Mouse (Mus musculus): ENCODE results near the gene Prr12.
"Not testable (repeated sequence)": the region's sequence is repeated elsewhere in the genome, so short reads cannot be mapped to it uniquely, and the experiment has no call there.

Prr12 gene

DNA sequence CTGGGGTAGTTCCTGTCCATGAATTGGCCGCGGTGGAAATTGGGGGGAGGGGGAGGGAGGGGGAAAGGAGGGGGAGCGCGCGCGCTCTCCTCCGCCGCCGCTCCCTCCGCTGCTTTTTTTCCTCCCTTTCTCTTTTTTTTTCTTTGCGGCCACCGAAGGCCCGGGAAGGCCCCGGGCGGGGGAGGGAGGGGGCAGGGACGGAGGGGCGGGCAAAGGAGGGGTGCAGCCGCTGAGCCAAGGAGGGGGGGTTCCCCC, at the start of gene Prr12:
TSS of gene Prr12 (minus strand) at position 20 of the 255 bp plus-strand sequence.
- DNase-seq: no peak

DNA sequence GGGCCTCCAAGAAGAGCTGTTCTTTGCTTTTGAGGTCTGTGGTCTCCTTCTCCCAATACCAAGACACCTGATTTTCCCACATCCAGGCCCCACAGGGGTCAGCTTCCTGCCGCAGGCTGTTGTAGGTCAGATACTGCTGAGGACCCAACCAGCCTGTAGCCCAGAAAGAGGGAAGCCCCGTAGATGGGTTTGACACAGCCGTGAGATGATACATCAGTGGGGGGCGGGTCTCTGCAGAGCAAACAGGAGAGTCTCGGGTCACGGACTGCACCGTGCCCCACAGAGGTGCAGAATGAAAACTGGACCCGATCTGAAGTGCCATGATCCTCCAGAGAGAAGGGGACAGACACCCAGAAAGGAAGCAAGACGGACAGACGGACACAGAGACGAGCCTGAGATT, 49.8 kb upstream of the Prr12 start:
- DNase-seq: no peak

DNA sequence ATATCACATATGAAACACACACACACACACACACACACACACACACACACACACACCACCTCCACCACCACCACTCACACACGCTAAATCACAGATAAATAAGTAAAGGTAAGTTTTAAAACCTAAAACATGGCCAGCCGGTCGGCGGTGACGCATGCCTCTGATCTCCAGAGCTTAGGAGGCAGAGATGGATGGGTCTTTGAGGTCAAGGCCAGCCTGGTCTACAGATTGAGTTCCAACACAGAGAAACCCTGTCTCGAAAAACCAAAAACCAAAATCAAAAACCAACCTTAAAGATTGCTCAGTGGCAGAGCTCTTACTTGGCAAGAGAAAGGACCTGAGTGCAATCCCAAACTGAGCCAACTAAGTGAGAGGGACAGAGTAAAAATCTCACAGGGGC, 47.4 kb upstream of the Prr12 start:
- DNase-seq: no peak

DNA sequence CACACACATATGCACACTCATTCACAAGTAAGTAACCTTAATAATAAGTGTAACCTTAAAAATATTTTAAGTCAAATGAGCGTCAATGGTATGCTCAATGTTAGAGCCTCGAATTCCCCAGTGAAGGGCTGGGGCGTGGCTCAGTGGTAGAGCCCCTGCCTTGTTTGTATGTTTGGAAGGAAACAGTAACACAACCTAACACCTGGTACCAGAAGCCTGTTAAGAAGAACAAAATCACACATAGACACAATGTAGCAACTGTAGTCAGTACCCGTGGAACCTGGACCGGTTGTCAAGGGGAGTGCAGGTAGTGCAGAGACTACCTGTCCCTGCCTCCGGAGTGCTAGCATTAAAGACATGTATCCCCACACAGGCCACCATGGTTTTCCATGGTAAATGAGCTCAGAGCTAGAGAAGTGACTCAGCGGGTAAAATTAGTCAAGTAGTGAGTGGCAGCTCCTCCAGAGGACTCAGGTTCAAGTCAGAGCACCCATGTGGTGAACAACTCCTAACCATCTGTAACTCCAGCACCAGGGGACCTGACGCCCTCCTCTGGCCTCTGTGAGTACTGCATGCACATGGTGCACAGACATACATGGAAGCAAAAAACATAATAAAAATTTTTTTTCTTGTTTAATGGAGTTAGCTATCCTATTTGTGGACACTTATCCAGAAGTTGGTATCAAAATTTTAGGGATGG, 46.0 kb upstream of the Prr12 start:
- DNase-seq: no peak

DNA sequence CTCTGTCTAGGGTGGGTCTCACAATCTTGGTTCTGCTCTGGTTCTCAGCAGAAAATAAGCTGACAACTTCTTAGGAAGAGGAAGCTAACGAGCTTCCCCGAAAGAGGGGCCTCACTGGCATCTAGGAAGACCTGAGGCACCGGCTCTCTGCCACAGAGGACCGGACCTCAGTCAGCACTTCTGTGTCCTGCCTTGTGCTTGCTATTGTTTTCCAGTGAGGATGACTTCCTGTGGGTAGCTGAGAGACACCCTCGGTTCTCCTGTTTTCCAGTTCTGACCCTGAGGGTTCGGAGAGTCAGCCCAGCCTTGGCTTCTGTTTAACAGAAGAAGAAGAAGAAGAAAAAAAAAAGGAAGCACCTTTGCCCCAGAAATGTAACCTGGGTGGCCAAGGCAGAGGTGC, 44.8 kb upstream of the Prr12 start:
- DNase-seq: no peak

- not testable (repeated sequence) for DNase-seq
These were observed 43.3 kb upstream of the Prr12 start for GRCm38 (mm10) chr7:45095965-45096364.

GRCm38 (mm10) chr7:45095367-45095766, 42.7 kb upstream of the Prr12 start:
- DNase-seq: no peak

GRCm38 (mm10) chr7:45094121-45094520, 41.4 kb upstream of the Prr12 start:
- no peak for DNase-seq

- no peak for DNase-seq
These were observed 40.8 kb upstream of the Prr12 start for GRCm38 (mm10) chr7:45093516-45093905.

GRCm38 (mm10) chr7:45092828-45093515, 40.3 kb upstream of the Prr12 start:
- no peak for DNase-seq

DNA sequence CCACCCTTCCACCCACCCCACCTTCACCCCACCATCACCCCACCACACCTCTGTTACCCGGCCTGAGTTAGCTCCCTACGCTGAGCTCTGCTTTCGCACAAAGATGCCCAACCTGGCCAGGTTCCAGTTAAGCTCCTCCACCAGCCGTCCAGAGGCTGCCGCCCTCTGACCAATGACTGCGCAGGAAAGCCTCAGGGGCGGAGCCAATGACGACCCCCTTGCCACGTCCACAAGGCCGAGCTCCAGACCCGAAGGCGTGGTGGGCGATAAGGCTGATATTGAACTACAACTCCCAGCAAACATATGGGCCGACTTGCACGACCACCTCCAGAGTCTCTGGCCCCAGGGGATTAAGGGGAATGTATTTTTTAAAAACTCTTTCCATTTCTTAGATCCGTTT, 39.4 kb upstream of the Prr12 start, which contains the start of gene Rcn3:
TSS of gene Rcn3 (minus strand) at position 174 of the 400 bp plus-strand sequence.
- DNase-seq: peak; percentile 22 to 26

DNA sequence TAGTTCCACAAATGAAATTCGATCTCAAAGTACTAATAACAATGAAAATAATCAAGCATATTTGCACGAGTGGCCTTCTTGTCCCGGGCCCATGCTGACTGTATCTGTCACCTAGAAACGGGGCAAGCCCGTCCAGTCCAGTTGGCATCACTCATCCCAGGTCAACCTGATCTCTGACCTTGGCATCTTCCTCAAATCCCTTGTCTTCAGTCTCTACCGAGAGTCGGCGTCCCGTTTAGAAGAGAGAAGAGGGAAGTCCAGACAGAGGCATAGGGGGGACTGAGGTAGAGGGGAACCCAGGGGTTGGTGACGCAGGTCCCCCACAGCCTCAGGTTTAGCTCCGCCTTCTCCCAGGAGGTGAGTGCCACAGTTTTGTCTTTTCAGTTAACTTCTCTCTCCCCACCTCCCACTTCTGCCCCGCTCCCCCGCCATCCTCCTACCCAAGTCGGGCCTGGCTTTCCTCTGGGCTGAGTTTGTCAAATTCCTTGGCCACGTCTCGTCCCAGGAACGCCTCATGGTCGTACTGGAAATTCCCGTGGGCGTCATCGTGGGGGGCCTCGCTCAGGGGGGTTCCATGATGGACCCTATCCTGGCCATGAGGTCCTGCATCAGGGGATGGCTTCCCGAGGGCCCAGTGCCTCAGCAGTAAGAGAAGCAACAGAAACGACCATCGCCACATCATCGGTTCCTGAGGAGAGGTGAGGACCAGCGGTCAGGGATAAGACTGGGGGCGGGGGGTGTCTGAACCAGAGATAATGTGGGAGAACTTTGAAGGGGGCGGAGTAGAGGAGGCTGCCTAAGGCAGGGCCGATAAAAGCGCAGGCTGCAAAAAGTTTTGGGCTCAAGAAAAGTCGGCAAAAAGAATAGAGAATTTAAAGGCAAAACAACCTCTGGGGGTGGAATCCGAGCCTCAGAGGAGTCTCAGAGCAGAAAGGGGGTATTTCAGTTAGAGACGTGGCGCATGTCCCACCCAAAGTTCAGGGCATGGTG, 38.6 kb upstream of the Prr12 start:
- DNase-seq: no peak

GRCm38 (mm10) chr7:45090251-45090977, 37.7 kb upstream of the Prr12 start:
- no peak for DNase-seq

- DNase-seq: no peak
These were observed 35.9 kb upstream of the Prr12 start for GRCm38 (mm10) chr7:45088597-45088996.

DNA sequence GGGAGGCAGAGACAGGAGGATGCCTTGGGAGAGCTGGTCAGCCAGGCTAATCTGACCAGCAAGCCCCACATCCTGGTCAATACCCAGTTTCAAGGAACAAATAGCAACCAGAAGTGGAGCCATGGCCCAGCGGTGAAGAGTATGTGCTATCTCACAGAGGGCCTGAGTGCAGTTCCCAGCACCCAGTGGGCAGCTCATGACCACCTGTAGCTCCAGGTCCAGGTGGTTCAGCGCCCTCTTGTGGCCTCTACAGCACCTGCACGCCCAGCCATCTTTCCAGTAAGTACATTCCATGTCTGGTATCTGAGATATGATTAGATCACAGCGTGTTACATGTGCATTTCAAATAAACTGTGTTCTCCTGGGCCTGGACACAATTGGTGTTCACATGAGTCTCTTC, 33.4 kb upstream of the Prr12 start:
- no peak for DNase-seq

- no peak for DNase-seq
These were observed 30.7 kb upstream of the Prr12 start for GRCm38 (mm10) chr7:45083300-45083890.

DNA sequence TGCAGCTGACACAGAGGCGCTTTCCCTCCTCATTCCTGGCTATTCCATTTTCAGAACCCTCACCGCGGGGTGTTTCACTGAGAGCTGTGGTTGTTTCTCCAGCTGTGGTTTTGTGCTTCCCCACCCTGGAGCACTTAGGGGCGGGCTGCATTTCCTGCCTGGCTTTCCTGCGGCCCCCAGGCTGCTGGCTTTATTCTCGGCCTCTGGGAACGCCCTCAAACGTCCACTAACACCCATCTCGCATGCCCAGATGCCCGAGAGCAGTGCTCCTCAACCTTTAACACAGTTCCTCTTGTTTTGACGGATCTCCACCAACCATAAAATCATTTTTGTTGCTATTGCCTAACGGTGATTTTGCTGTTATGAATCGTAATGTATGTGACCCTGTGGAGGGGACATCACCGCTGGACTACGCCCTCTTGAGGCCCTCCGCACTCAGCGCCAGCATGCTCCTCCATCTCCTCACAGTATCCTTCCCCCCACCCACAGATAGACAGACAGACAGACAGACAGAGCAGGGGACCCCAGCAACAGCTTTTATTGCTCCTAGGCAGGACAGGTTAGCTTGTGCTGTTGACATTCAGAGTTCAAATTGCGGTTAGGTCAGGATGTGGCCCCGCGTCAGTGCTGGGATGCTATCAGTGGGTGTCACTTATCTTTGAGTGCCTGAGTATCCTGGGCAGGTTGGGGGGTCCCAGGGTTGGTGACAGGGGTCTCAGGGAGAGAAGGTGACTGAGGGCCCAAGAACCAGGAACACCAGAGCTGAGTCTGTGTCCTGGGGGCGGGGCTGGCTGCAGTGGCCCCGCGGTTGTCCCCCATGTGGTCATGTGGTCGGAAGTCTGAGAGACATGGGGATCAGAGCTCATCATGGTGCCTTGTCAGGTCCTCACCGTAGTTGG, 30.0 kb upstream of the Prr12 start:
- no peak for DNase-seq

GRCm38 (mm10) chr7:45081016-45081415, 28.3 kb upstream of the Prr12 start:
- no peak for DNase-seq

DNA sequence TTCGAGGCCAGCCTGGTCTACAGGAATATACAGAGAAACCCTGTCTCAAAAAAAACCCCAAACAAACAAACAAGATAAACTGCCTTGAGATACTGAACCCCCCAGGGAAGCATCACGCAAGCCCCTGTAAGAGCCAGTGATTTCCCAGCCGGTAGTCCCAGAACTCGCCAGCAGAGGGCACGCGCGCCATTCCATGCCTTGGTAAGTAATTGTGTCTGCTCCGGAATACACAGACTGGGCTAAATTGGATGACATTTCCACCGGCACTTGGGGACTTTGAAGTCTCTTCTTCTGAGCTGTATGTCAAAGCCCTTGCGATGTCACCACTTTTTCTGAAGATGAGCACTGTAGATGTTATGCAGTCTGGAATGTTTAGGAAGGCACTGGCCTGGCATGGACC, 27.2 kb upstream of the Prr12 start:
- DNase-seq: peak; percentile 88 to 93

GRCm38 (mm10) chr7:45078513-45078912, 25.8 kb upstream of the Prr12 start:
- DNase-seq: peak; percentile 71 to 74

DNA sequence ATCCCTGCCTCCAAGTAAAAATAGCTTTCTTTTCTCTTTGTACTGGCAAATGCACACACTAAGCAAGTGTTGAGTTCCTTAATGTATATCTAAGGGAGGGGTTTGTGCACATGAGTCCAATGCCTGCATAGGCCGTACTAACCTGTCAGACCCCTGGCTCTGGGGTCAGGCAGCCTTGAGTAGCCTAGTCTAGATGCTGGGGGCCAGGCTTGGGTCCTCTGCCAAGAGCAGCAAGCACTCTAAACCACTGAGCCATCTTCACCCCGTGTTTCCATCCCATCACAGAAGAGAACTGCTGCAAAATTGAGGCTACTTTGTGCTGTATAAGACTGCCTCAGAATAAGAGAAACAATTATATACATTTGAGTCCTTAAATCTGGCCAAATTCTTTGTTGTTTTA, 25.1 kb upstream of the Prr12 start:
- no peak for DNase-seq
